Mouse (Mus musculus): ENCODE measurements around the gene Slc39a11.

Slc39a11 gene

DNA sequence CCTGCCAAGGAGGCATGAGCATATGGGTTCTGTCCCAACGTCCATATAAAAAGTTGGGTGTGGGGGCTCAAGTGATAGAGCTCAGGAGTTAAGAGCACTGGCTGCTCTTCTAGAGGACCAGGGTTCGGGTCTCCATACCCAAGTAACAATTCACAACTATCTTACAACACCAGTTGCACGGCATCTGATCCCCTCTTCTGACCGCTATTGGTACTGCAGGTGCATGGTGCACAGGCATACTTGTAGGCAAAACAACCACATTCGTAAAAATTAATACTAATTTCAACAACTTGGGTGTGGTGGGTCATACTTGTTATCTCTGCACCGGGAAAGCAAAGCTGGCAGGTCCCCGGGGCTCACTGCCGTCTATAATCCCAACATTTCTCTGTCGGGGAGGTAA is 240.8 kb downstream of the Slc39a11 start:
- DNase-seq (ENCODE audit: low spot score in 2 of 2): no peak

DNA sequence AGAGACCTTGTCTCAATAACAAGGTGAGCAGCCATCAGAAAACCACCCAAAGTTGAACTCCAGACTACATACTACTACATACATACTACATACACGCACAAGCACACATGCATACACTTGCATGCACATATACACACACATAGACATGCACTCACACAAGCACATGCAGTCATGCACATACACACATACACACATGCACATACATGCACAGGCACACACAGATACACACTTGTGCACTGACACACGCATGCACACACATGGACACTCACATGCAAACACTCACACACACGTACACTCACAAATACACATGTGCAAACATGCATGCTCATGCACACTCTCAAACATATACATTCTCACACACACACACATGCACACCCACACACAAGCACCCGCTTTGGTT is 242.4 kb downstream of the Slc39a11 start:
- DNase-seq (ENCODE audit: low spot score in 2 of 2): no peak

DNA sequence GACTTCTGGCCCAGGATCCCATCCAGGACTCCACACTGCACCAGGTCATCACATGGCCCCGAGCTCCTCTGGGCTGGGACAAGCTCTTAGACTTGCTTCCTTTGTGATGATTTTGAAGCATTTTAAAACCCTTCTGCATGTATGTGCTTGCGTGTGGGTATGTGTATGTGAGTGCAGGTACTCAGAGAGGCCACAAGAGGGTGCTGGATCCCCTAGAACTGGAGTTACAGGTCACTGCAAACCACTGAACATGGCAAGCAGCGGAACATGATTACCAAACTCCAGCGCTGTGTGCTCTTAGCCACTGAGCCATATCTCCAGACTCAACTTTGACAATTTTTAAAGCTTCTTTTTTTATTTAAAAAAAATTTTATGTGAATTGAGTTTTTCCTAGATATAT is 249.0 kb downstream of the Slc39a11 start:
- DNase-seq (ENCODE audit: low spot score in 2 of 2): no peak

DNA sequence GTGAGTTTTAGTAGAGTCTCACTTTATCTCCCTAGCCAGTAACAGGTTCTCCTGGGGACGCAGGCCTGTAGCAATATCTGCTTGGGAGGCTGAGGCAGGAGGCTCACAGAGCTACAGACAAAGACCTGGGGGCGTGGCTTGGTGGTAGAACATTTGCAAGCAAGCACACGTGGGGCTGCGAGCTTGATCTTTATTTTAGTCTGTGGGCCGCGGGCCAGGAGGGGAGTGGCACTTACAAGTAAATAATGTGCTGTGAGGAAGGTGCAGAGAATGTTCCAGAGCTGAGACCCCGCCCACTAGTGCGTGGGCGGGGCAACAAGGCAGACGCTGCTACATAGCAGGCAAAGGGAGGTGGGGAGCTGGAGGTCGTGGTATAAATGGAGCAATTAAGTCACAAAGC is 250.3 kb downstream of the Slc39a11 start:
- no peak for DNase-seq (ENCODE audit: low spot score in 2 of 2)

DNA sequence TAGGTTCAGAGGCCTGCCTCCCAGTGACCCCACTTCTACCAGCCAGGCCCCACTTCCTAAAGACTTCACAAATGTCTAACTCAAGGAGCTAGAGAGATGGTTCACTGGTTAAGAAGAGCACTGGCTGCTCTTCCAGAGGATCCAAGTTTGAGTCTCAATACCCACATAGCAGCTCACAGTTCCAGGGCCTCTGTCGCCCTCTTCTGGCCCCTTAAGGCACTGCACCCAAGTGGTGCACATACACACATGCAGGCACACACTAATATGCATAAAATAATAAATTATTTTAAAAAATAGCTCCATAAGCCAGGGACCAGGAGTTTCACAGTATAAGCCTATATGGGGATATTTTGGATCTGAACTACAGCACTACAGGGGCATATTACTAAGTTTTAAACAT is 252.5 kb downstream of the Slc39a11 start:
- DNase-seq (ENCODE audit: low spot score in 2 of 2): no peak

DNA sequence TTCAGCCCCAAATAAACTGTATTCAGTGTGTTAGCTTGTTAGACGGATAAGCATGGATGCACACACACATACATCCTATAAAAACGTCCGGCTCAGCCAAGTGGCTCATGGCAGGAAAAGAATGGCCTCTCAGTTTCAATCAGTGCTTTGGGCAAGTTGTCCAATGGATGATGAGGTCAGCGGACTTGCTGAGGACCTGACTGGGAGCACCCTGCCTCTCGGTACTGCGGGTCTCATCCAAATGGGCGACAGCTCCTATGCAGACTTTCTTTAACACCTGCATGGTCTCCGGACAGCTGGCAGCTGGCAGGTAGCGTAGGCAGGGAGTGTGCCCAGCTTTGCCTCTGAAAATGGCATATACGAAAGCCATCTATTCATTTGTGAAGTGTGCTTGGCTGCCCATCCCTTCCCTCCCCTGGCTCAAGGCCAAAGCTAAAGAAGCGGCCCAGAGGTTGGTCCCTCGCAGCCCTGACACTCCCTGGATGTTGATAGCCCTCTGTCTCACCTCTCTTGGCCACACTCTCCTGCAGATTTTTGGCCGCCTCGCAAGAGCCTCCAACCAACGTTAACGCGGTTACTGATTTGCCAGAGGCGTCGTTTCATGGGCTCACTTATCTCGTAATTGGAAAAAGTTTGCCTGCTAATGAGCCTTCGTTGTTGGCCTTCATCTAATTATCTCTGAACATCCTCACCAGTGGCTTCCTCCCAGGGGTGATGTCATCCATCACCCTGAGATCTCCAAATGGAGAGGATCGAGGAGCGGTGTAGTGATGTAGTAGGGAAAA is 256.3 kb downstream of the Slc39a11 start:
- DNase-seq (ENCODE audit: low spot score in 2 of 2): no peak

DNA sequence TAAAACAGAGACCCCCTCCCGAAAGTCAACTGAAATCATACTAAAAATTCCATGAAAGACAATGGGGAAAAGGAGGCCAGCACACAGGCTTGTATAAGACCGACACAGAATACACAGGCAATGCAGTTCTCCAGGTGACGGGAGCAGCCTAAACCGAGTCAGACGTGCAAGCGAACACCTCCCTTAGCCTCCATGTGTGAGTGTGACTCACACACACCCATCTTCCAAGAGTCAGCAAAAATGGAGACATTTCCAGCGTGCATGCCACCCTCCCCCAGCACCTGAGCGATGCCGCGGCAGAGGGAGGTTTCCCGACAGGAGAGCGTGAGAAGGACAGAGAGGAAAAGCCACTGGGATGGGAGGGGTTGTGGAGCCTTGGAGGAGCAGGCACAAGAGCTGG is 258.2 kb downstream of the Slc39a11 start:
- DNase-seq (ENCODE audit: low spot score in 2 of 2): no peak

DNA sequence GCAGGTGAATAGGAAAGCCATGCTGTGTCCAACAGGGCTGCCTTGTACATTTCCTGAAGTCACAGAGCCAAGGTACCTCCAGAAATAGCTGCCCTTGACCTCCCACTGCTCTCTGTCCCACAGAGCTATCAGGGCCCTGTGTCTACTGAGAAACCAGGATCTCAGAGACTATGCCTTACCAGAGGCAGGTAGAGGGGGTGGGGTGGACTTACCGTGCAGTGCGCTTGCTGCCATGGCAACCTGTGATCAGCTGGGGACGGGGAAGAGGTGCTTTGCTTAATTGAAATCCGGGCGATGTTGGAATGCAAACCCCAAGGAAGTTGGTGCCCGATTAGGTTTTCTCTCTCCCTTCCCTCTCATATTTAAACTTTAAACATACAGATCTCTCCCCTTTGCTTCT is 260.2 kb downstream of the Slc39a11 start:
- no peak for DNase-seq (ENCODE audit: low spot score in 2 of 2)

DNA sequence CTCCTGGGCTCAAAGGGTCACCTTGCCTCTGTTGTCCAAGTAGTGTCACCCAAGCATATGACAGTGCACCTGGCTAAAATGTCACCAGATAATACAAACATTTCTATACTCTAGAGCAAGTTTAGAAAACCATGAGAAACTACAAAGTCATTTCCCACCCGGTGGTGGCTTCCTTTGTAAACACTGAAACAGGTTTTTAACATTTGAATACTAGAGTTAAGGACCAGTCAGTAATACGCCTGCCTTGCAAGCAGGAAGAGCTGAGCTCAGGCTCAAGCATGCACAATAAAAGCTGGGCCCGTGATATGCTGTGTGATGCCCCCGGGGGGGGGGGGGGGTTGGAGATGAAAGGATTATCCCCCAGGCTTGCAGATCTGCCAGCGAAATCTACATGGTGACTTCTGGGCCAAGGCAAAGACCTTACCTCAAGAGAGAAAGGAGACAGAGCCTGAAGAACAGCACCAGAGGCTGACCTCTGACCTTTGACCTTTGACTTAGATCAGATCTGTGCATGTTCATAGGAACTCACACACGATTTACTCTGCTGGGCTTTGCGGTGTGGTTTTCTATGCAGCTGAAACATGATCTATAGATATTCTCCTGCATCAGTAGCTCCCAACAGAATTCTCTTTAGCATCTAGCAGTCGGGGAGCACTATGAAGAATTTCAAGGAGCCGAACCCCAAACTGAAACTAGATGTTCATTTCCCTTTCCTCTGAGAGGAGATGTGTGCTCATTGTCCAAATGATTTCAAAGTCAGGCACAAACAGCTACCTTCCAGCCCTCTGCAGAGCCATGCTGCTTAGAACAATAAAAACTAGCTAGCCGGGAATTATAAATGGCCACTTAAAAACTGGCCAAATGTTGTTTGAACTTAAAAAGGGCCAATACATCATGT is 267.0 kb downstream of the Slc39a11 start:
- DNase-seq (ENCODE audit: low spot score in 2 of 2): no peak

DNA sequence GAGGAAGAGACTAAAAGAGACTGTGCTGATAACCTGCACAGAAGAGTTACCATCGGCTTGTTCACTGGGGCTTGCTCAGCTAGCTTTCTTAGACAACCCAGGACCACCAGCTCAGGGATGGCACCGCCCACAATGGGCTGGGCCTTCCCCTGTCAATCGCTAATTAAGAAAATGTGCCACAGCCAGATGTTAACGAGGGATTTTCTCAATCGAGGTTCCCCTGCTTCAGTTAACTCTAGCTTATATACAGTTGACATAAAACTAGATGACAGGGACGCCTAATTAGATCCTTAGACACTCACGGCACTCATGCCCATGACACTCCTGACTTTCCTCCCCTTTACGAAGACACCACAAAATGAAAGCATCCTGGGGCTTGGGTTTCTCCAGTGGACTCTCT is 268.3 kb downstream of the Slc39a11 start:
- DNase-seq (ENCODE audit: low spot score in 2 of 2): no peak

DNA sequence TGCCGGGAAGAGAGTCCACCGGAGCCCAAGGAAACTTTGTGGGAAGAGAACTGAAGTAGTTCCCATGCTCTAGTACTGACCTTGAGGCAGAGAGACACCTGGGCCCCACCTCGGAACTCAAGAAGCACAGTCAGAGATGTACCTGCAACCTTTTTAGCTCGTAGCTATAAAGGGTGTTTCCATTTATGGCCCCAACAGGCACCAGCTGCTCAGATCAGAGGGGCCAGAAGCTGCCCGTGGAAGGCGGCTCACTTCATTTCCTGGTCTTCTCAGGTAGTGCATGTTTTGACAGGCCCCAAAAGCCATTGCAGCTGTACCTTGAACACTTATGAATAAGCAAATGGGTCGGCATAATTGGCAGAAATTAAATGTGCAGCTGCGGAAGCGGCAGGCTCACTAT is 271.0 kb downstream of the Slc39a11 start:
- no peak for DNase-seq (ENCODE audit: low spot score in 2 of 2)

DNA sequence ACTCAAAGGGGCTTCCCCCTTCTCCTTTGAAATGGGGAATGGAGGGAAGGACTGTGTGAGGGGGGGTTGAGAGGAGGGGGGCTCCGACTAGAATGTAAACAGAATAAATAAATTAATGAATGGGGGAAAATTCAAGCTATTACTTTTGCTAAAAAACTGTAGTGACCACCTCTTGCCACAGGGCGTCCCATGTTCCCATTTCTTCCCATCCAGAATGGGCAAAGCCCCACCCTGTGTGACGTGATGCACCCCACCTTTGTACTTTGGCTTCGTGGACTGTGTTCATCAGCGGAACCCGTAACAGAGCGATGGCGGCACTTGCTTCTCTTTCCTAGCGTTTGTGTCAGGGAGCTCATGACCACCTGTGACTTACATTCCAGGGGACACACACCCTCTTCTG is 273.8 kb downstream of the Slc39a11 start:
- no peak for DNase-seq (ENCODE audit: low spot score in 2 of 2)

DNA sequence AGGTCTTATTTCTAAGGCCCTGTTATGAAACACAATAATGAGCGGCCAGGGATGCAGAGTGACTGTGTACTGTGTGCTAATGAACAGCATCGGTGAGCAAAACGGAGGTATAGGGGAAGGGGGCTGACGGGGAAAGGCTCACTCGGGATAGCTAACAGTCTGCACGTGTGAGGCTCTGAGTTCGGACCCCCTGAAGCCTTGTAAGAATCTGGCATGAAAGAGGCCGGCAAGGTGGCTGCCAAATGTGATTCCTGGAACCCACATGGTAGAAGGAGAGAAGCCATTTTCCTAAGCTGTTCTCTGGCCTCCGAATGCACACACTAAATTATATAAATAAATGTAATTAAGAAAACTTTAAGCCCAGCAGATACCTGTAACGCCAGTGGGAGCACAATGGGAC is 276.0 kb downstream of the Slc39a11 start:
- DNase-seq (ENCODE audit: low spot score in 2 of 2): no peak

DNA sequence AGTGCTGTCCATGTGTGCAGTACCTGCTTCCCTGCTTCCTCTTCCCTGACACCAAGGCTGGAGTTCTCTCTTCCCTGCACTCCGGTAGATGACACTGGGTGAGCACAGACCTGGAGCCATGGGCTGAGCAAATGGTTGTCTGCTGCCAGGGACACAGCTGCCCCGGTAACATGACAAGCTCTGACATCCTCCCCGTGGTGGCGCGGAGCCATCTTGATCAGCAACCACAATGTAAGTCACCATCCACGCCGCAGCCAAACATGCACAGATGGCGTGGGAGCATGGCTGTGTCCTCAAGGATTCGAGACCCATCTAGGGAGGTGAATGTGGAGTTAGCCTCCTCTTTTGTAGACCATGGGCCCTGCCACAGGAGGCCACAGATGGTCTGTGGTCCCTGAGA is 276.5 kb downstream of the Slc39a11 start:
- no peak for DNase-seq (ENCODE audit: low spot score in 2 of 2)

DNA sequence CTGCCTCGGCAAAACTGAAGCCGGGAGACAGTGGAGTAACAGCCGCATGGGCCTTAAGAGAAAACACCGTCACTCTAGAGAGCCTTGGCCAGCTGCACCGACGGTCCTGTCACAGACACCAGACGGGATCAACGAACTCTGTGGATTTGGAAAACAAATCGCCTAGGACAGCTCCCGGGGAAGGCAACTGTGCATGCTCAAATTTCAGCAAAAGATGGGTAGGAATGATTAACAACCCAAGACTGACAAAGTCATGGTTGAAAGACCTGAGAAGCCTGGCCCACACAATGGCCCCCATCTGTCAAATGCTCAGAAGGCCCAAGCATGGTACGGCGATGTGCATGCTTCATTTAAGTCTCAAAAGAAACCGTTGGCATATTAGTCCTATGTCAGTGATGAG is 281.8 kb downstream of the Slc39a11 start:
- DNase-seq (ENCODE audit: low spot score in 2 of 2): no peak

DNA sequence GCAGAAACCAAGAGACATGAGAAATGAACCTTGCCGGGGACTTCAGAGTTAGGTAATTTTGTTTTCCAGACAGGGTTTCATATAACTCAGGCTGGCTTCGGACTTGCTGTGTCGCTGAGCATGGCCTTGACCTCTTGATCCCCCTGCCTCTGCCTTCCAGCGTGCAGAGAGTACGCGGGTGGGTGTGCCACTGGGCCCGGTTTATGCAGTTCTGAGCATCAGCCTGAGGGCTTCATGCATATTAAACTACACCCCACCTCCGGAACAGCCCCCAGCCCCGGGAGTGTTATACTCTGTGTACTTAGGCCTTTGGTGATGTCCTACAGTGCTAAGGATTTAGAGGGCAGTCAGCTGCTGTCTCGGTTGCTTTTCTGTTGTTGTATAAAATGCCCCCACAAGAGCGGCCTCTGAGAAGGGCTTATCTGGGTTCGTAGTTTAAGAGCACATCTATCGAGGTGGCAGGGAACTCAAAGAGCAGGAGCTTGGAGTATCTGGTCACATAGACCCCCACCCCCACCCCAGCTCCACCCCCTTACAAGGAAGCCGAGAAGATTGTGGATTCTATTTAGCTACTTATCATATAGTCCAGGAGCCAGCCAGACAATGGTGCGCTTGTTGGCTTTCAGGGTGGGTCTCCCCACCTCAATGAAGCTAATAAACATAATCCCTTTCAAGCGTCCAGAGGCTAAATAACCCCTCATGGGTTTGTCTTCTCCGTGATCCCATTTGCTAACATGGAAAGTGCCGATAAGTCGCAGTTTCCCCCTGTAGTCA is 283.4 kb downstream of the Slc39a11 start:
- no peak for DNase-seq (ENCODE audit: low spot score in 2 of 2)

DNA sequence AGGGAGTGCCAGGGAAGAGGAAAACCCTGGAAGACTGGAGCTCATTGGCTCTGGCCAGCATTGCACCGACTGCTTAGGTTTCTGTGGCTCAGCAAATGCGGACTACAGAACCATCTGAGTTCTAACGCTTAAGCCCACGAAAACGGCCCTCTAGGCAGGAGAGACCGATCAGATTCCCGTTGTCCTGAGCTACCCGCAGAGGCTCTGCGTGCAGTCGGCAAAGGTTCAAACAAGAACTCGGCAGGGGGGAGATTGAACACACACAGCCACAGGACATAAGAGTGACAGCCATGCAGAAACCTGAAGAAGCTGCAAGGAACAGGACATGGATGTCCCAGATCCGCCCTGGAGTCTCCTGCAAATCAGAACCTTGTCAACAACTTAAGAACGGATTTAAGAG is 286.1 kb downstream of the Slc39a11 start:
- no peak for DNase-seq (ENCODE audit: low spot score in 2 of 2)

DNA sequence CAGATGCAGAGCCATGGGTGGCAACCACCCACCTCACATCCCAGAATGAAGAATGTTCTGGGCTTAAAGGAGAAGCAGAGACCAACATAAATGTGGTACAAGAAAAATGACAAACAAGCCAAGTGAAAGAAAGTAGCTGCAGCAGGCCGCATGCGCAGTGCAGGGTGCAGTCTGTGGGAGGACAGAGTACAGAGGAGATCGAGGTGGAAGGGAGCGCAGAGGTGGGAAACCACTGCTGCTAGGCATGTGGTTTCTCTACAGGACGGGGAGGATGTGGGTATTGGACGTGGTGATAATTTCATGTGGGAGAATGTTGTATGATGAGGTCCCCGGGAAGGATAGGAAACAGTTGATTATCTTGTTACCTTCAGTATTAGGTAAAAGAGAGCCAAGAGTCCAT is 287.3 kb downstream of the Slc39a11 start:
- DNase-seq (ENCODE audit: low spot score in 2 of 2): no peak

DNA sequence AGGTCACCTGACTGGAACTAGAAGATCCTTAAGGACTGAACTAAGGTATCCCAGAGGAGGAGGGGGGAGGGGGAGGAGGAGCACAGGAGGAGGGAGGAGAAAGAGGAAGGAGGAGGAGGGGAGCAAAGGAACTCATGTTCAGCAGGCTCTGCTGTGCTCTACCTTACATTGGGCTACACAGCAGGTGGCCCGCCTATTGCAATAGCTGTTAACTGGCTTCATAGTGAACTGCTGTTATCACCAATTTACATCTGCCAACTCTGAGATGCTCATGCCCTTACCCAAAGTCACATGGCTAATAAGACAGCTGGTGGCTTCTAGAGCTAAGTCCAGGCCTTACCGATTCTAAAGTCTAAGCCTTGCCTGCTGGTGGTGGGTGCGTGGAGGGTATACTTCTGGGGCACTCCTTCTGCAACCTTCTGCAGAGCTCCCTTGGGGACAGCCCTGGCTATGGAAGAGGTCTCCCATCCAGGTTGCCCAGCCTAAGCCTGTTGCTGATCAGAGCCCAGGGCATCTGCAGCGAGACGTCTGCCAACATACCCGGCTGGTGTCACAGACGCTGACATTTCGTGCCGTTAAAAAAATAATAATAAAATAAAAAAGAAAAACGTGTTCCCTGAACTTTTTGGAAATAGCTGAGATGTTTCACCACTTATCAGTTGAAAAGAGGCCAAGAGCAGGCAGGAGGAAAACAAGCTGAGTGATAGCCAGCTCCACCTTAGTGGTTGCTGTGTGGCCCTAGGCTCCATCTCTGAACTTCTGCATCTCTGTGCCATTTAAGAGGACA is 289.6 kb downstream of the Slc39a11 start:
- DNase-seq (ENCODE audit: low spot score in 2 of 2): no peak

DNA sequence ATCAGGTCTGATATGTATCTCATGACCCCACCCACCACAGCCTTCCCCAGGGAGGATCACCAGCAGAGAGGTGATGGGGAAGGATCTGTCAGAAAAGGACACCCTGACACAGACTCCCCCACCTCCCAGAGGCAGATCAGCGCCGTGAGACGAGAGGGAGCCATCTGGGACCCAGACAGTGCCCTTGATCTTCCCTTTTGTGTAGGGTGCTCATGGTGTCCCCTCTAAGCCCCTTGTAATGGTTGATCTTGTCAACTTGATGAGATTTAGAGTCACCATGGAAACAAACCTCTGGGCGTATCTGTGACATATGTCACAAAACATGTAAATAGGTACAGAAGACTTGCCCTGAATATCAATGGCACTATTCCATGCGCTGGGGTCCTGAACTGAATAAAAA is 293.9 kb downstream of the Slc39a11 start:
- no peak for DNase-seq (ENCODE audit: low spot score in 2 of 2)

DNA sequence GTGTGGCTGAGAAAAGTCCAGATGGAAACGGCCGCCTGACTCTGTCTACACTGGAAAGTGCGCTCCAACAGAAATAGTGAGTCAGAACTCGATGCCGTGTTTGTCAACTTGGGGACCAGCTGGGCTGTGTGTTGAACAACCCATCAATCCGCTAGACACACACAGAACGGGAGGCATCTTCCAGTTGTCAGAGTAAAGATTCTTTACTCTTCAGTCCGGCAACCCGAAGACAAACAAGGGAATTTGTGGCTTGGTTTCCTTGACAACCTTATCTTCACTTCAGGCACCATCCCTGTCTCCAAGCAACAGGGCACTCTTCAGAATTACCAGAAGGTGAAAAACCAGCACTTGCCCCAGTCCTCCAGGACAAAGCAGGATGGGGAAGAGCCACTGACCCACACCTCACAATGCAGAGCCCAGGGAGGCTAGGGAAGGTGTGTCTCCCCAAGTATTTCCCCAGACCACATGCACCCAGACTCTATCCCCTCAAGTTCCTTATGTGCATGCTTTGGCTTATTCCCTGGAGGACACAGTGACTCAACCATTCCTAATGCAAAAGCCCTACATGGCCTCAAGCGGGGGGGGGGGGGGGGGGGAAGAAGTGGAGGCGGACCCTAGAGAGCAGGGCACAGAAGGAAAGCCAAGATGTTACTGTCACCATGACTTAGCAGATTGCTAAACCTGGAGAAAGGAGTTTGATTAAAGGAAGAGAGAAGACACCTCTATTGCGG is 297.6 kb downstream of the Slc39a11 start:
- DNase-seq (ENCODE audit: low spot score in 2 of 2): no peak

All from spleen, postnatal 4 days (tissue).